Mouse (Mus musculus) heart, embryonic 16.5 days (tissue): ENCODE results near the gene Plcg2. TPM values are rescaled to one million over a fixed set of nuclear protein-coding genes. Genes with fewer than 3 reads are reported as not detected.

ENCODE experiments used
- ATAC-seq: fragments of 200-750 bp; cut with Nextera tagmentation; replicated peaks from 2 replicates; pipeline ENCODE4 v1.8.0; 2017; ENCODE audit warnings: moderate number of reproducible peaks; ENCODE audit not compliant: insufficient read depth, low FRiP score; ENCODE audit errors: extremely low read depth
- H3K27ac ChIP-seq: fragments of 300-500 bp; sonication (generic); 2 replicates; pipeline ENCODE4 v1.5.1; 2014; ENCODE audit warnings: mild to moderate bottlenecking, low read length, control low read depth, moderate library complexity
- H3K27me3 ChIP-seq: fragments of 300-500 bp; sonication (generic); 2 replicates; pipeline ENCODE4 v1.6.1; 2014; ENCODE audit warnings: low read length, mixed read lengths; ENCODE audit not compliant: control insufficient read depth, insufficient read depth
- H3K36me3 ChIP-seq: fragments of 300-500 bp; sonication (generic); 2 replicates; pipeline ENCODE4 v1.6.1; 2014; ENCODE audit not compliant: control insufficient read depth, insufficient read depth
- H3K4me1 ChIP-seq: fragments of 300-500 bp; sonication (generic); 2 replicates; pipeline ENCODE4 v1.6.1; 2014; ENCODE audit warnings: low read length, mixed read lengths; ENCODE audit not compliant: control insufficient read depth, insufficient read depth
- H3K4me2 ChIP-seq: fragments of 300-500 bp; sonication (generic); 2 replicates; pipeline ENCODE4 v1.6.1; 2014; ENCODE audit warnings: low read depth, mild to moderate bottlenecking, control low read depth, low read length
- H3K4me3 ChIP-seq: fragments of 300-500 bp; sonication (generic); 2 replicates; pipeline ENCODE4 v1.5.1; 2014; ENCODE audit warnings: mild to moderate bottlenecking, control low read depth, low read length
- H3K9ac ChIP-seq: fragments of 300-500 bp; sonication (generic); 2 replicates; pipeline ENCODE4 v1.6.1; 2014; ENCODE audit warnings: low read length, control low read depth
- H3K9me3 ChIP-seq: fragments of 300-500 bp; sonication (generic); replicated peaks from 2 replicates; pipeline ENCODE4 v1.6.1; 2016; ENCODE audit warnings: low read length; ENCODE audit not compliant: control insufficient read depth
- WGBS: fragments of 180-500 bp; shearing (Covaris S2); extraction: QIAGEN DNeasy Blood & Tissue Kit; methylation state at CpG from one replicate; pipeline ENCODE4 v1.1.7; 2014; 5-methylcytosine and 5-hydroxymethylcytosine counted together
- polyA plus RNA-seq: library from polyadenylated mRNA; unstranded; fragments of >200 nt; fragmentation: Nextera tagmentation; extraction: Ambion mirVana; gene quantifications from 2 replicates; pipeline ENCODE4 v1.2.1, GENCODE M21; 2015

Gene Plcg2
- polyA plus RNA-seq, 1 experiment from 2014 or later: 7.2 TPM

DNA sequence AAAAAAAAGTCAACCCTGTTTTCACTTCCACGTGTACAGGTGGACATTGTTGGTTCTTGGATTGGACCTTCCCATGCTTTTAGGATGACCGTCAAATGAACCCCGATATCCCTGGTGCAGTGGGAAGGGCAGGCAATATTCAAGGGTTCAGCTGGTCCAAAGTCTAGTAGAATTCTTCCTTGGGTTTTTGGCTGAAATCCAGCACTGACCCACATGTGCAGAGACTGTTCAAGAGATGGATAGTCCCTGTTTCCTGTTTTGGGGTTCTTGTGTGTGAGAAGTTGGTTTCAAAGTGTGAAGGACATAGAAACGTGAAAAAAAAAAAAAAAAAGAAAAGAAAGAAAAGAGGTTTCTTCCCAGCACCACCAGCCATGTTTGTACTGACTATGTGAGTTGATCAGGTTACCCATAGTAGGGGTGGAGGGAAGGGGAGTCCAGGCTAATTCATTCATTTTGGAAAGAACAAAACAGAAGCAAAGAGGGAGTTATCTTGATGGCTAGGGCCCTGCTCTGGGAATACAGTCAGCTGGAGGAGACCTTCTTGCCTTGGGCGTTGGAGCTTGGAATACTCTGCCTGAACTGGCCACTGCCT lies 2.2 kb downstream of the Plcg2 start:
- H3K4me3 ChIP-seq: no peak overlapping the region
- no peak overlapping the region for H3K9ac ChIP-seq
- ATAC-seq: no peak
- H3K4me1 ChIP-seq: peaks cover 7% of the 10 kb centered on the region; the same call in 1 of the 2 replicates
- H3K27me3 ChIP-seq: 0 out of 2 replicates have a peak, but pooled peaks cover 4% of the 10 kb centered on the region
- H3K27ac ChIP-seq: no peak overlapping the region
- 70% methylated on average over 5 of the region's 5 CpGs for WGBS
- H3K36me3 ChIP-seq: no peaks in the 10 kb centered on the region
- no peak overlapping the region for H3K4me2 ChIP-seq
- no peaks in the 10 kb centered on the region for H3K9me3 ChIP-seq

DNA sequence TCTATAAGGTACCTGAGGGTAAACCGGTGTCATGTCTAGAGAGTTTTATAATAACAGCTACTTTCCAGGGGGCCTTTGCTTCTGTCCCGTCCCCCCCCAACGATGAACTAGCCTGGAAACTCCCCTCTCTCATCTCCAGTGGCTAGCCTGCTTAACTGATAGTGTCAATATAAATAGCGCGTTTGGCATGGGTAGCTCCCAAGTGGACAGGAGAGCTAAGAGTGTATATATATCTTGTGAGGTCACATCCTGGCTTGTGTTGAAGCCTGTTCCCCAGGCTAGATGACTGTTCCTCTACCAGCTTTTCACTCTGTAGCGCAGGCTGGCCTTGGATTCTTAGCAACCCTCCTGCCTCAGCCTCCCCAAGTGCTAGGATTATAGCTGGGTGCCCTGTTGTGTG lies 3.2 kb downstream of the Plcg2 start:
- Histone ChIP-seq H3K27me3 (0 out of 2 replicates have a peak, but pooled peaks cover 4% of the 10 kb centered on the region), H3K4me1 (peaks cover 7% of the 10 kb centered on the region; the same call in 1 of the 2 replicates), H3K4me2 (no peak overlapping the region), H3K36me3 (no peaks in the 10 kb centered on the region), H3K9me3 (no peaks in the 10 kb centered on the region), H3K9ac (no peak overlapping the region), H3K4me3 (no peak overlapping the region), H3K27ac (no peak overlapping the region)
- WGBS: 53% methylated on average over 6 of the region's 6 CpGs
- peak; percentile 19; the same call in 1 of the 2 replicates for ATAC-seq

DNA sequence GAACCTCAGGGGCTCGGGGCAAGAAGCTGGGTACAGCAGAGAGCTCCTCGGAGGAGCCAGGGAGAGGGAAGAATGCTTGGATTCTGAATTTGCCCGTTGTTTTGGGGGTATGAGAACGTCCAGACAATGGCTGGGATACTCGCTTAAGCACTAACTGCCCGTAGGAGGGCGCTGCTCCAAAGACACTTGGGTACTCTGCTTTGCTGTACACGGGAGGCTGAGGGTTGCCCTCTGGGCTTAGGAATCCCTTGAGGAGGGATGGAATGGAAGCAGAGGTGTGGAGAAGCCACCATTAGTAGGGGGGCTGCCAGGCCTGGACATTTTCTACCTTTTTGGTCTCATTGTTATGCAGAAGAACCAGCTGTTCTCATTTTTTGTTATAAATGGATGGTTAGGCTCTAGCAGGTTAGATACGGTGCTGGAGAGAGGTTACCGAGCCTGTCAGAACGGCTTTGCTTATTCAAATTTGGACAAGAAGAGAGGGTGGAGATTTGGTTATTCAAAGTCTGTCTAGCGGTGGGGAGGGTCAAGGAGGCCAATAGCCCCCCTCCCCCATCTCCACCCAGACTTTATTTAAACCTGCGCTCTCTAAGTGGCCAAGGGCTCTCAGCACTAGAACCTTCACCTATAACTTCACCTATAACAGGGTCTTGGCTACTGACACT lies 5.4 kb downstream of the Plcg2 start:
- H3K9ac ChIP-seq: no peak overlapping the region
- no peaks in the 10 kb centered on the region for H3K36me3 ChIP-seq
- H3K9me3 ChIP-seq: no peaks in the 10 kb centered on the region
- peaks cover 4% of the 10 kb centered on the region; the same call in 1 of the 2 replicates for H3K4me1 ChIP-seq
- H3K27me3 ChIP-seq: no peaks in the 10 kb centered on the region
- H3K27ac ChIP-seq: no peak overlapping the region
- H3K4me3 ChIP-seq: no peak overlapping the region
- WGBS: 71% methylated on average over 13 of the region's 13 CpGs
- no peak for ATAC-seq
- no peak overlapping the region for H3K4me2 ChIP-seq

DNA sequence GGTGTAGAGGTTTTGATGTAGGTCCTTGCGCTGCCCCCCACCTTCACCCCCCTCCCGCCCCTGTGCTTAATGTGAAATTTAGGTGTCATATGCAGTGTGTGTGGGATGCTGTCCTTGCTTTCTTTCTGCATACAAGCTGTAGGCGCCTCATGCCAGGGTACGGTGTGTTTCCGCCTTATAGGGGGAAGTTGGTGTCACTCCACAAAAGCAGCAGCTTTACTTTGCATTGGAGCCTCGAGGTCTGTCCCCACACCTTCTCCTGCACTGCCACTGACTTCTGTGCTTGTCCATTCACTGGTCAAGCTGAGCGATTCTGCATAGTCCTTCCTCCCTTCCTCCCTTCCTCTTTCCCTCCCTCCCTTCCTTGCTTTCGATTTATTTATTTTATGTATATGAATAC lies 9.6 kb downstream of the Plcg2 start:
- WGBS: 77% methylated on average over 8 of the region's 8 CpGs
- H3K4me2 ChIP-seq: no peak overlapping the region
- H3K9ac ChIP-seq: no peak overlapping the region
- no peak for ATAC-seq
- H3K27ac ChIP-seq: no peak overlapping the region
- H3K9me3 ChIP-seq: peaks cover 6% of the 10 kb centered on the region; the same call in 1 of the 2 replicates
- no peaks in the 10 kb centered on the region for H3K27me3 ChIP-seq
- no peak overlapping the region for H3K4me3 ChIP-seq
- H3K36me3 ChIP-seq: no peaks in the 10 kb centered on the region
- H3K4me1 ChIP-seq: no peaks in the 10 kb centered on the region

DNA sequence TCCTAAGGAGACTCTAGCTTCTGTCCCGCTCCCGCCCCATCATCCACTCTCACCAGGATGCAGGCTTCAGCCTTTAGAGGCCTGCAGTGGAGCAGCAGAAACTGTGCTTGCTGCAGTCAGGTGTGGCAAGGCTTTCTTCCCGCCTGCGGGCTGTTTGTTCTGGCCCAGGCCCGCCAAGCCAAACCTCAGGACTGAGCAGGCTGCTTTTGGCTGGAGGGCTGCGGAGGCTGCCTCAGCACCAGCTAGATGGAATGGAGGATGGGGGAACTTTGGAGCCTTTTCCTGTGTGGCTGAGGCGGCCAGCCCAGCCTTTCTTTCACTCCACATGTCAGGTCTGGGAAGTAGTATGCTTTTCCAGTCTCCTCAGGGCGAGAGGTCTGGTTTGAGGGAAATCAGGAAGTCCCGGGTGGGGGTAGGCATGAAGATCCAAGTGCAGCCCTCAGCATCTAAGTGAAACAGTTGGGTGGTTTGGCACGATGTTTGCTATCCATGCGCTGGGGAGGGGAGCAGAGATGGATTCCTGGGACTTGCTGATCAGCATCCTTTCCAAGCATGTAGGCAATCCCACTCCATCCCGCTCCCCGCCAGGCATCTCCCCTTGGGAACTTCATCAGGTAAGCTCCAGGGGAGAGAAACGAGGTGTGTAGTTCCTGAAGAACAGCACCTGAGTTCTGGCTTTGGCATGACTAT lies 18.9 kb downstream of the Plcg2 start:
- no peaks in the 10 kb centered on the region for H3K9me3 ChIP-seq
- H3K4me2 ChIP-seq: no peak overlapping the region
- H3K4me3 ChIP-seq: no peak overlapping the region
- 68% methylated on average over 14 of the region's 14 CpGs for WGBS
- no peak overlapping the region for H3K27ac ChIP-seq
- H3K4me1 ChIP-seq: no peaks in the 10 kb centered on the region; the same call in 1 of the 2 replicates
- no peak overlapping the region for H3K9ac ChIP-seq
- H3K27me3 ChIP-seq: no peaks in the 10 kb centered on the region
- H3K36me3 ChIP-seq: no peaks in the 10 kb centered on the region
- no peak for ATAC-seq

DNA sequence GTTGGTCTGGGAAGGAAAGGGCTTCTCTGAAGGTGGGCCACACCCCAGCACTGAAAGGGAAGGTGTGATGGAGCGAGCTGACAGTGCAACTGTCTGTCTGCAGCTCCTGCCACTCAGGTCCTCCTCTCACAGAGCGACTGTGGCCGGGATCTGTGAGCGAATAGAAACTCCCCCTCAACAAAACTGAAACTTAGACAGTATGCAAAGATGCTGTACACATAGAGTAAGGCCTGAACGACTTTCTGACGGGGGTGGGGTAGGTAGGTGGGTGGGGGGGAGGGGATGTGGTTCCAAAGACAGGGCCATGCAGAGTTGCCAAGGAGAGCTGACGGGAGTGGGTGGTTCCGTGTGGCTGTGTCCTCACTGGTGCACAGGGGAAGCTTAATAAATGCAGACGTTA lies 19.8 kb downstream of the Plcg2 start:
- Histone ChIP-seq H3K4me3 (no peak overlapping the region), H3K9ac (no peak overlapping the region), H3K27me3 (no peaks in the 10 kb centered on the region), H3K4me2 (no peak overlapping the region), H3K36me3 (no peaks in the 10 kb centered on the region), H3K27ac (no peak overlapping the region), H3K4me1 (no peaks in the 10 kb centered on the region; the same call in 1 of the 2 replicates), H3K9me3 (no peaks in the 10 kb centered on the region)
- 78% methylated on average over 9 of the region's 9 CpGs for WGBS
- no peak for ATAC-seq

DNA sequence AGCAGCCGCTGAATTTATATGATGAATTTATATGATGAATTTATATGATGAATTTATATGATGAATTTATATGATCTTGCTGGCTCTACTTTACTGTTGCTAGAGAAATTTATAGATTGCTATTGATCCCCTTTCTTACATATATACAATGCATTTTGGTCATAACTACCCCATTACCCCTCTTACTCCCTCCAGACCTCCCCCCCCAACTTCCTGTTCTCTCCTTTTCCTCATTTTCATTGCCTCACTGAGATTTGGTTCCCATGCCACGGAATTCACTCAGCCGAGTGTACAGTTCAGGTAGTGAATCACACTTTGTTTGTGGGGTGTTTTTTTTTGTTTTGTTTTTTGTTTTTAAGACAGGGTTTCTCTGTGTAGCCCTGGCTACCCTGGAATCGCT lies 20.8 kb downstream of the Plcg2 start:
- no peak overlapping the region for H3K4me2 ChIP-seq
- H3K36me3 ChIP-seq: no peaks in the 10 kb centered on the region
- H3K27me3 ChIP-seq: no peaks in the 10 kb centered on the region
- H3K4me3 ChIP-seq: no peak overlapping the region
- no peak overlapping the region for H3K9ac ChIP-seq
- no peak for ATAC-seq
- H3K9me3 ChIP-seq: no peaks in the 10 kb centered on the region
- WGBS: 61% methylated on average over 4 of the region's 4 CpGs
- H3K4me1 ChIP-seq: no peaks in the 10 kb centered on the region; the same call in 1 of the 2 replicates
- H3K27ac ChIP-seq: no peak overlapping the region

DNA sequence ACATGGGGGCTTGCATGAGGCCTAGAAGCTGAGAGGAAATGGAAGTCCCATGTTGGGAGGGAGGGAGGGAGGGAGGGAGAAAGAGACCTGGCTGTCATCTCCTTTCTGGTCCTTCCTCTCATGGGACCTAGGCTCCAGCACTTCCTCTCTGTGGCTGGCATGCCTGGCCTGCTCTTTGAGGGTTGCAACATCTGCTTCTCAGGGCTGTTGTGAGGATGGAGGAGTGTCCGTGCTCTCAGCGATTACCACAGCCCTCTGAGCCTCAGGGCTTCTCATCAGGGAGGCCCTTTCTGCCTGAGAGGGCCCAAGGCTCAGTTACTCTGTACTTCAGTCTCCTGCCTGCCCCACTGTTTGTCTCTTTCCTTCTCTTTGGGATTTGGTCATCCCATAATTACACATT lies 28.1 kb downstream of the Plcg2 start:
- Histone ChIP-seq H3K9ac (no peak overlapping the region), H3K4me3 (no peak overlapping the region), H3K36me3 (no peaks in the 10 kb centered on the region), H3K9me3 (no peaks in the 10 kb centered on the region), H3K27ac (no peak overlapping the region; the same call in none of the 2 replicates), H3K4me1 (peaks cover 10% of the 10 kb centered on the region), H3K4me2 (no peak overlapping the region), H3K27me3 (no peaks in the 10 kb centered on the region)
- WGBS: 26% methylated on average over 2 of the region's 2 CpGs
- no peak for ATAC-seq

DNA sequence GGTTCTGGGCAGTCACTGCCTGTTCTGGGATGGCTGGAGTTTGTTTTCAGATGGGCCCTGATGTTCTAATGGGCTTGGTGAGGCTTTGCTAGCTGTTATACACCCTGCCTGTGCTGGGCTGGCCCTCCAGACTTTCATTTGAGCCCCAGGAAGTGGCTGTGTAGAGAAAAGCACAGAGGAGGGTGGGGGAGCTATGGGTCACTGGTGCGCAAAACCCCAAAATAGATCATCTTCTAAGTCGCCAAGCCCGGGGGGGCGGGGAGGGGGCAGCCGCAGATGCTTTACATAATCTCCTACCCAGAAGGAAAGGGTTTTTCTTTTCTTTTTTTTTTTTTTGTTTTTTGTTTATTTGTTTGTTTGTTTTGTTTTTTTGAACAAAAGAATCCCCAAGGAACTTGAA lies 29.9 kb downstream of the Plcg2 start:
- no peak for ATAC-seq

More for the DNA sequence above, 29.9 kb downstream of the Plcg2 start:
- H3K27ac ChIP-seq: peak overlapping the region; percentile 18; the same call in 1 of the 2 replicates
- no peak overlapping the region for H3K4me2 ChIP-seq
- peaks cover 13% of the 10 kb centered on the region for H3K4me1 ChIP-seq
- H3K27me3 ChIP-seq: no peaks in the 10 kb centered on the region
- H3K9ac ChIP-seq: no peak overlapping the region
- H3K4me3 ChIP-seq: no peak overlapping the region
- H3K36me3 ChIP-seq: no peaks in the 10 kb centered on the region
- 59% methylated on average over 5 of the region's 5 CpGs for WGBS
- H3K9me3 ChIP-seq: no peaks in the 10 kb centered on the region
